Mouse (Mus musculus): ENCODE data around the gene Scarb1. TPM values are rescaled to one million over a fixed set of nuclear protein-coding genes. Genes with fewer than 3 reads are reported as not detected.

The Scarb1 gene
- polyA plus RNA-seq, 1 experiment from 2014 or later: 17.6 TPM

- DNase-seq (ENCODE audit: low spot score) (no peak), ATAC-seq (no peak)
- Histone ChIP-seq H3K36me3 (ENCODE audit: control insufficient read depth, insufficient read depth, low read length) (no peaks in the 10 kb centered on the region), H3K4me3 (ENCODE audit: low read depth, low read length) (no peak overlapping the region), H3K9me3 (replicated peaks; ENCODE audit: control insufficient read depth, low read length) (no peaks in the 10 kb centered on the region), H3K9ac (ENCODE audit: low read length) (no peak overlapping the region), H3K4me1 (ENCODE audit: control insufficient read depth, insufficient read depth, low read length) (no peaks in the 10 kb centered on the region), H3K4me2 (ENCODE audit: low read length) (no peak overlapping the region), H3K27ac (ENCODE audit: low read depth, low read length) (no peak overlapping the region), H3K27me3 (replicated peaks; ENCODE audit: control insufficient read depth, insufficient read depth, low read length) (no peaks in the 10 kb centered on the region)
- WGBS: 50% methylated on average over 7 of the region's 7 CpGs
Observed at GRCm38 (mm10) chr5:125354885-125355492, 14.1 kb upstream of the Scarb1 start.

- 96% methylated on average over 5 of the region's 5 CpGs for WGBS
- no peak for ATAC-seq
- Histone ChIP-seq H3K27me3 (replicated peaks; ENCODE audit: control insufficient read depth, insufficient read depth, low read length) (no peaks in the 10 kb centered on the region), H3K27ac (ENCODE audit: low read depth, low read length) (no peak overlapping the region), H3K4me2 (ENCODE audit: low read length) (no peak overlapping the region), H3K9ac (ENCODE audit: low read length) (no peak overlapping the region), H3K36me3 (ENCODE audit: control insufficient read depth, insufficient read depth, low read length) (no peaks in the 10 kb centered on the region), H3K4me1 (ENCODE audit: control insufficient read depth, insufficient read depth, low read length) (no peaks in the 10 kb centered on the region), H3K4me3 (ENCODE audit: low read depth, low read length) (no peak overlapping the region), H3K9me3 (replicated peaks; ENCODE audit: control insufficient read depth, low read length) (no peaks in the 10 kb centered on the region)
- no peak for DNase-seq (ENCODE audit: low spot score)
Observed at GRCm38 (mm10) chr5:125352781-125353294, 11.9 kb upstream of the Scarb1 start.

GRCm38 (mm10) chr5:125351939-125352338, 11.0 kb upstream of the Scarb1 start:
- no peak for DNase-seq (ENCODE audit: low spot score)
- WGBS: 94% methylated on average over 5 of the region's 5 CpGs
- ATAC-seq: no peak

GRCm38 (mm10) chr5:125351057-125351456, 10.2 kb upstream of the Scarb1 start:
- no peak overlapping the region for H3K27ac ChIP-seq (ENCODE audit: low read depth, low read length)
- 81% methylated on average over 8 of the region's 8 CpGs for WGBS
- H3K4me3 ChIP-seq (ENCODE audit: low read depth, low read length): no peak overlapping the region
- H3K36me3 ChIP-seq (ENCODE audit: control insufficient read depth, insufficient read depth, low read length): no peaks in the 10 kb centered on the region
- no peaks in the 10 kb centered on the region for H3K27me3 ChIP-seq (replicated peaks; ENCODE audit: control insufficient read depth, insufficient read depth, low read length)
- DNase-seq (ENCODE audit: low spot score) (no peak), ATAC-seq (no peak)
- no peak overlapping the region for H3K9ac ChIP-seq (ENCODE audit: low read length)
- no peak overlapping the region for H3K4me2 ChIP-seq (ENCODE audit: low read length)
- H3K9me3 ChIP-seq (replicated peaks; ENCODE audit: control insufficient read depth, low read length): no peaks in the 10 kb centered on the region
- H3K4me1 ChIP-seq (ENCODE audit: control insufficient read depth, insufficient read depth, low read length): no peaks in the 10 kb centered on the region

More at GRCm38 (mm10) chr5:125351939-125352338, 11.0 kb upstream of the Scarb1 start:
- Histone ChIP-seq H3K27me3 (replicated peaks; ENCODE audit: control insufficient read depth, insufficient read depth, low read length) (no peaks in the 10 kb centered on the region), H3K9me3 (replicated peaks; ENCODE audit: control insufficient read depth, low read length) (no peaks in the 10 kb centered on the region), H3K36me3 (ENCODE audit: control insufficient read depth, insufficient read depth, low read length) (no peaks in the 10 kb centered on the region), H3K9ac (ENCODE audit: low read length) (no peak overlapping the region), H3K27ac (ENCODE audit: low read depth, low read length) (no peak overlapping the region), H3K4me3 (ENCODE audit: low read depth, low read length) (no peak overlapping the region), H3K4me1 (ENCODE audit: control insufficient read depth, insufficient read depth, low read length) (no peaks in the 10 kb centered on the region), H3K4me2 (ENCODE audit: low read length) (no peak overlapping the region)

- no peaks in the 10 kb centered on the region for H3K4me1 ChIP-seq (ENCODE audit: control insufficient read depth, insufficient read depth, low read length)
- DNase-seq (ENCODE audit: low spot score) (no peak), ATAC-seq (no peak)
- no peaks in the 10 kb centered on the region for H3K9me3 ChIP-seq (replicated peaks; ENCODE audit: control insufficient read depth, low read length)
- no peak overlapping the region for H3K27ac ChIP-seq (ENCODE audit: low read depth, low read length)
- 67% methylated on average over 3 of the region's 3 CpGs for whole genome bisulfite sequencing
- no peak overlapping the region for H3K9ac ChIP-seq (ENCODE audit: low read length)
- no peaks in the 10 kb centered on the region for H3K27me3 ChIP-seq (replicated peaks; ENCODE audit: control insufficient read depth, insufficient read depth, low read length)
- no peak overlapping the region for H3K4me2 ChIP-seq (ENCODE audit: low read length)
- no peak overlapping the region for H3K4me3 ChIP-seq (ENCODE audit: low read depth, low read length)
- H3K36me3 ChIP-seq (ENCODE audit: control insufficient read depth, insufficient read depth, low read length): no peaks in the 10 kb centered on the region
Observed at GRCm38 (mm10) chr5:125349391-125349790, 8.5 kb upstream of the Scarb1 start.

- 48% methylated on average over 8 of the region's 8 CpGs for WGBS
- H3K4me1 ChIP-seq (ENCODE audit: control insufficient read depth, insufficient read depth, low read length): no peaks in the 10 kb centered on the region
- H3K27me3 ChIP-seq (replicated peaks; ENCODE audit: control insufficient read depth, insufficient read depth, low read length): no peaks in the 10 kb centered on the region
- H3K4me2 ChIP-seq (ENCODE audit: low read length): no peak overlapping the region
- ATAC-seq (no peak), DNase-seq (ENCODE audit: low spot score) (no peak)
- H3K27ac ChIP-seq (ENCODE audit: low read depth, low read length): no peak overlapping the region
- no peak overlapping the region for H3K9ac ChIP-seq (ENCODE audit: low read length)
- H3K4me3 ChIP-seq (ENCODE audit: low read depth, low read length): no peak overlapping the region
- H3K9me3 ChIP-seq (replicated peaks; ENCODE audit: control insufficient read depth, low read length): no peaks in the 10 kb centered on the region
- no peaks in the 10 kb centered on the region for H3K36me3 ChIP-seq (ENCODE audit: control insufficient read depth, insufficient read depth, low read length)
Observed at GRCm38 (mm10) chr5:125348487-125348886, 7.6 kb upstream of the Scarb1 start.

GRCm38 (mm10) chr5:125348067-125348466, 7.2 kb upstream of the Scarb1 start:
- H3K9ac ChIP-seq (ENCODE audit: low read length): no peak overlapping the region
- H3K4me3 ChIP-seq (ENCODE audit: low read depth, low read length): no peak overlapping the region
- no peaks in the 10 kb centered on the region for H3K36me3 ChIP-seq (ENCODE audit: control insufficient read depth, insufficient read depth, low read length)
- WGBS: 80% methylated on average over 7 of the region's 7 CpGs
- H3K4me2 ChIP-seq (ENCODE audit: low read length): no peak overlapping the region
- DNase-seq (ENCODE audit: low spot score) (no peak), ATAC-seq (no peak)
- H3K4me1 ChIP-seq (ENCODE audit: control insufficient read depth, insufficient read depth, low read length): no peaks in the 10 kb centered on the region
- no peaks in the 10 kb centered on the region for H3K27me3 ChIP-seq (replicated peaks; ENCODE audit: control insufficient read depth, insufficient read depth, low read length)
- no peak overlapping the region for H3K27ac ChIP-seq (ENCODE audit: low read depth, low read length)
- H3K9me3 ChIP-seq (replicated peaks; ENCODE audit: control insufficient read depth, low read length): no peaks in the 10 kb centered on the region

GRCm38 (mm10) chr5:125344296-125344695, 3.4 kb upstream of the Scarb1 start:
- Histone ChIP-seq H3K9ac (ENCODE audit: low read length) (no peak overlapping the region), H3K4me3 (ENCODE audit: low read depth, low read length) (no peak overlapping the region), H3K4me2 (ENCODE audit: low read length) (no peak overlapping the region), H3K4me1 (ENCODE audit: control insufficient read depth, insufficient read depth, low read length) (peaks cover 9% of the 10 kb centered on the region), H3K27ac (ENCODE audit: low read depth, low read length) (no peak overlapping the region), H3K9me3 (replicated peaks; ENCODE audit: control insufficient read depth, low read length) (no peaks in the 10 kb centered on the region), H3K36me3 (ENCODE audit: control insufficient read depth, insufficient read depth, low read length) (no peaks in the 10 kb centered on the region), H3K27me3 (replicated peaks; ENCODE audit: control insufficient read depth, insufficient read depth, low read length) (no peaks in the 10 kb centered on the region)
- no peak for DNase-seq (ENCODE audit: low spot score)
- 90% methylated on average over 6 of the region's 6 CpGs for WGBS
- no peak for ATAC-seq

- WGBS: 62% methylated on average over 14 of the region's 14 CpGs
- no peak for ATAC-seq
- H3K4me1 ChIP-seq (ENCODE audit: control insufficient read depth, insufficient read depth, low read length): peaks cover 10% of the 10 kb centered on the region
Observed at GRCm38 (mm10) chr5:125341459-125342090, 681 bp upstream of the Scarb1 start.

More at GRCm38 (mm10) chr5:125341459-125342090, 681 bp upstream of the Scarb1 start:
- Histone ChIP-seq H3K27me3 (replicated peaks; ENCODE audit: control insufficient read depth, insufficient read depth, low read length) (no peaks in the 10 kb centered on the region), H3K4me3 (ENCODE audit: low read depth, low read length) (peak overlapping the region; percentile 47; the same call in 1 of the 2 replicates), H3K36me3 (ENCODE audit: control insufficient read depth, insufficient read depth, low read length) (no peaks in the 10 kb centered on the region), H3K9ac (ENCODE audit: low read length) (peak overlapping the region; percentile 71), H3K27ac (ENCODE audit: low read depth, low read length) (no peak overlapping the region), H3K4me2 (ENCODE audit: low read length) (peak overlapping the region; percentile 75), H3K9me3 (replicated peaks; ENCODE audit: control insufficient read depth, low read length) (no peaks in the 10 kb centered on the region)
- no peak for DNase-seq (ENCODE audit: low spot score)

All from forebrain, embryonic 14.5 days (tissue).